Mouse (Mus musculus): ENCODE results near the gene Dydc2.

The Dydc2 gene

DNA sequence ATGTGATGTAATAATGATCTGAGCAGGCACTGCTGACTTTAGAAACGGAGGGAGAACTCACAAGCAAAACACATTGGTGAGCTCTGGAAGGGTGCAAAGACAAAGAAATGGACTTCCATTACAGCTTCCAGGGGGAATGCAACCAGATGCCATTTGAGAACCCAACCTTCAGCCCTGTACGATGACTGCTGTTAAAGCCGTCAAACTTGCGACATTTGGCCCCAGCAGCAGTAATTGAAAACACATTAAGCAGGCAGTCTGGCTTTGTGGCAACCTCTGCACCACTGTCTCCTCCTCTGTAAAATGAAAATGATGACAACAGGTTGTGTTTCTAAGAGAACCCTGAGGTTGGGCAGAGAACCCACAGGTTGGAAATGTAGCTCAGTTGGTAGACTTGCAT is 68.2 kb downstream of the Dydc2 start:
- in situ Hi-C loops (cut with MboI): no loop called here

DNA sequence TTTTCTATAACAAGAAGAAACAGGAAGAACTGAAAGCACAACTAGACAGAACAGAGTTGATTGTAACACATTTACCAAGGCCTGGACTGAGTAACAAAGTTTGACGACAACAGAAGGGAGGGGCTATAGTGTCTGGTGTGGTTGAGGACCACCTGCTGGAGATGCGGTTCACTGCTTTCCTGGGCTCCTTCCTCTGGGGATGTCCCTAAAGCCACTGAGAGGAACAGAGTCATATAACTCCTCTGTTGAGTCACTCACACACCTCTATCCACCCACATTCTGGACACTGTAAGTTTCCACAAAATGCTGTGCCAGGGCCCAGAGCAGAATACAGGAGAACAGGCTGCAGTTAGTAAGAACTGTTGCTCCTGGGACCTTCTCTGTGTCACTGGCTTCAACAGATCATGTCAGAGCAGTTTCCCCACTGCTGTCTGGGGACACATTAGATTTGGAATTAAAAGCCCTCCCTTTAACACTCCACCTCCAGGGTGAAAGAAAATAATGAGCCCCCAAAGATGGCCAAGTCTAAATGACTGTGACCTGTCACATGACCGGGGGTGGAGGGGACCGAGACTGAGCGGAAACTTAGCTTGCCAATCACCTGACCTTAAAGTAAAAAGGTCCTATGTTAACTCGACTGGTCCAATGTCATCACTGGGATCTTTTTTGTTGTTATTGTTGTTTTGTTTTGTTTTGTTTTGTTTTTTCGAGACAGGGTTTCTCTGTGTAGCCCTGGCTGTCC is 68.9 kb downstream of the Dydc2 start:
- in situ Hi-C loops (cut with MboI): no loop called here
